Mouse (Mus musculus) heart, adult 2 months (tissue): ENCODE measurements around the gene Cd81.

ENCODE experiments used
- CTCF ChIP-seq: fragments of 200-600 bp; IDR thresholded peaks from 2 replicates; pipeline ENCODE4 v1.8.1; 2022; ENCODE audit warnings: antibody characterized with exemption, mild to moderate bottlenecking, moderate library complexity
- EP300 ChIP-seq: fragments of 200-500 bp; IDR thresholded peaks from 2 replicates; pipeline ENCODE4 v1.6.1; 2011; ENCODE audit warnings: low read depth, low read length, control low read depth; ENCODE audit not compliant: insufficient read depth
- POLR2A ChIP-seq: fragments of 200-500 bp; IDR thresholded peaks from 2 replicates; pipeline ENCODE4 v1.6.1; 2011; ENCODE audit warnings: mild to moderate bottlenecking, low read depth, low read length, control low read depth; ENCODE audit not compliant: insufficient read depth

GRCm38 (mm10) chr7:143016424-143017142 is 36.0 kb upstream of the Cd81 start:
- TF ChIP-seq CTCF (no peak), POLR2A (no peak), EP300 (no peak)
